Mouse (Mus musculus) liver, postnatal 0 days (tissue): ENCODE data around the gene Mrpl35. TPM values are rescaled to one million over a fixed set of nuclear protein-coding genes. Genes with fewer than 3 reads are reported as not detected.

ENCODE experiments used
- ATAC-seq: fragments of 200-750 bp; cut with Nextera tagmentation; 2 replicates; pipeline ENCODE4 v1.8.0; 2017; ENCODE audit warnings: mild to moderate bottlenecking, moderate library complexity
- DNase-seq: peaks from one replicate; pipeline ENCODE4 v3.0.0-alpha.2; 2016
- H3K27ac ChIP-seq: fragments of 300-500 bp; sonication (generic); 2 replicates; pipeline ENCODE4 v1.5.1; 2014; ENCODE audit warnings: antibody characterized with exemption, moderate library complexity, mild to moderate bottlenecking, low read depth
- H3K27me3 ChIP-seq: fragments of 300-500 bp; sonication (generic); 2 replicates; pipeline ENCODE4 v1.6.1; 2014; ENCODE audit warnings: low read length, control low read depth, mixed read lengths; ENCODE audit not compliant: insufficient read depth
- H3K36me3 ChIP-seq: fragments of 300-500 bp; sonication (generic); replicated peaks from 2 replicates; pipeline ENCODE4 v1.6.1; 2014; ENCODE audit warnings: mild to moderate bottlenecking, control low read depth, low read length, moderate library complexity, mixed read lengths; ENCODE audit not compliant: insufficient read depth
- H3K4me1 ChIP-seq: fragments of 300-500 bp; sonication (generic); 2 replicates; pipeline ENCODE4 v1.6.1; 2014; ENCODE audit warnings: antibody characterized with exemption, mild to moderate bottlenecking, control low read depth; ENCODE audit not compliant: insufficient read depth
- H3K4me2 ChIP-seq: fragments of 300-500 bp; sonication (generic); 2 replicates; pipeline ENCODE4 v1.6.1; 2014; ENCODE audit warnings: low read depth, mild to moderate bottlenecking, low read length, moderate library complexity, mixed read lengths
- H3K4me3 ChIP-seq: fragments of 300-500 bp; sonication (generic); 2 replicates; pipeline ENCODE4 v1.5.1; 2014; ENCODE audit warnings: low read depth, low read length
- H3K9ac ChIP-seq: fragments of 300-500 bp; sonication (generic); replicated peaks from 2 replicates; pipeline ENCODE4 v1.6.1; 2014; ENCODE audit warnings: mild to moderate bottlenecking, moderate library complexity
- H3K9me3 ChIP-seq: fragments of 300-500 bp; sonication (generic); 2 replicates; pipeline ENCODE4 v1.6.1; 2016; ENCODE audit warnings: mild to moderate bottlenecking, control low read depth, low read length, mixed read lengths
- CTCF ChIP-seq: sonication (generic); IDR thresholded peaks from 2 replicates; pipeline ENCODE4 v1.5.1; 2016; ENCODE audit warnings: antibody characterized with exemption, low read depth
- EP300 ChIP-seq: IDR thresholded peaks from 2 replicates; pipeline ENCODE4 v1.6.1; 2016; ENCODE audit warnings: antibody characterized with exemption, low read depth, mild to moderate bottlenecking
- WGBS: fragments of 180-500 bp; shearing (Covaris S2); extraction: QIAGEN DNeasy Blood & Tissue Kit; methylation state at CpG from one replicate; pipeline ENCODE4 v1.1.7; 2014; ENCODE audit not compliant: insufficient replicate concordance; 5-methylcytosine and 5-hydroxymethylcytosine counted together
- polyA plus RNA-seq: library from polyadenylated mRNA; unstranded; fragments of >200 nt; fragmentation: Nextera tagmentation; extraction: Ambion mirVana; gene quantifications from 2 replicates; pipeline ENCODE4 v1.2.1, GENCODE M21; 2015

The Mrpl35 gene
- polyA plus RNA-seq, 1 experiment from 2014 or later = 59.4 TPM

GRCm38 (mm10) chr6:71804061-71804829 is 22.5 kb downstream of the Mrpl35 start:
- Histone ChIP-seq H3K4me2 (no peak overlapping the region), H3K27ac (no peak overlapping the region), H3K27me3 (no peaks in the 10 kb centered on the region), H3K9ac (no peak overlapping the region), H3K9me3 (no peaks in the 10 kb centered on the region), H3K4me3 (no peak overlapping the region), H3K36me3 (no peaks in the 10 kb centered on the region), H3K4me1 (0 out of 2 replicates have a peak, but pooled peaks cover 4% of the 10 kb centered on the region)
- ATAC-seq (peak; percentile 72), DNase-seq (peak; percentile 72)
- WGBS = 17% methylated on average over 12 of the region's 12 CpGs
- TF ChIP-seq EP300 (no peak), CTCF (peak; percentile 98)

GRCm38 (mm10) chr6:71803609-71804008 is 23.2 kb downstream of the Mrpl35 start:
- H3K4me1 ChIP-seq = 0 out of 2 replicates have a peak, but pooled peaks cover 4% of the 10 kb centered on the region
- ATAC-seq (no peak), DNase-seq (no peak)
- TF ChIP-seq EP300 = no peak
- no peak for TF ChIP-seq CTCF
- no peaks in the 10 kb centered on the region for H3K36me3 ChIP-seq
- whole genome bisulfite sequencing = 82% methylated on average over 1 of the region's 1 CpGs
- no peak overlapping the region for H3K4me2 ChIP-seq
- H3K4me3 ChIP-seq = no peak overlapping the region
- H3K9ac ChIP-seq = no peak overlapping the region
- no peak overlapping the region for H3K27ac ChIP-seq
- H3K9me3 ChIP-seq = no peaks in the 10 kb centered on the region
- no peaks in the 10 kb centered on the region for H3K27me3 ChIP-seq

- ATAC-seq = peak; percentile 46; the same call in 1 of the 2 replicates
- H3K9me3 ChIP-seq = no peaks in the 10 kb centered on the region
- TF ChIP-seq EP300 (no peak), CTCF (no peak)
- WGBS = 62% methylated on average over 10 of the region's 10 CpGs
- DNase-seq = no peak
- peak overlapping the region; percentile 44; the same call in 1 of the 2 replicates for H3K27ac ChIP-seq
- peak overlapping the region; percentile 21; the same call in 1 of the 2 replicates for H3K9ac ChIP-seq
- no peaks in the 10 kb centered on the region for H3K36me3 ChIP-seq
- 0 out of 2 replicates have a peak, but pooled peaks cover 4% of the 10 kb centered on the region for H3K4me1 ChIP-seq
- H3K4me3 ChIP-seq = no peak overlapping the region
- H3K27me3 ChIP-seq = no peaks in the 10 kb centered on the region
- peak overlapping the region; percentile 38 for H3K4me2 ChIP-seq
Measured at GRCm38 (mm10) chr6:71801714-71802094, 25.1 kb downstream of the Mrpl35 start.

DNA sequence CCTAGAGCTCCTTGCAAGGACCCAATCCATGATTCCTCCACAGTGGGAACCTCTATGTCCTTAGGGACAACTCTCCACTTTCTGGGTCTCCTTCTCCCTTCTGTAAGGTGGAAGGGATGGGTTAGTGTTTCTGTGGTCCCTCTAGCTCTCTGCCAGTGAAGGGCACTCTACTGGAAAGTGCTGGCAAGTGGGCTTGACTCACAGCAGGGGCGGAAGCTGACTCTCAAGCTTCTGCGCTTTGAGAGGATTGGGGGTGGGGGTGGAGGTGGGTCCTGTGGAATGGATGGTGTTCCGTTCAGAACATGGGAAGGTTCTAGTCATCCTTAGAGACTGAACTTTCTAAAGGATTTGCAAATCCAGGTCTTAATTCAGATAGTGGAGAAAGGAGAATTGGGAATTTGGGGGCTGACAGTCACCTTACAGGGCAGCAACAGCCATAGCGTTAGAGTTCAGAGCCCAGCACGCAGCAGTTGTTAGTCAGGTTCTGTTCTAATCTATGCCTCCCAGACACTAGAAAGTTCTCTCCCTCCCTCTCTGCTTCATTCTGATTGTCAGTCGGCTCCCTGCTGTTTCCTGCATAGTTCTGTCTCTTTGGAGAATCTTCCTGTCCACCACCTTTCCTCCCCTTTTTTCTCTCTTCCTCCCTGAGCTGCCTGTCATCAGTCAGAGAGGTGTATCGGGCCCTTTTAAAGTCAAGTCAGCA is 25.6 kb downstream of the Mrpl35 start:
- Histone ChIP-seq H3K4me2 (peak overlapping the region; percentile 38), H3K36me3 (no peaks in the 10 kb centered on the region), H3K4me1 (0 out of 2 replicates have a peak, but pooled peaks cover 4% of the 10 kb centered on the region), H3K27me3 (no peaks in the 10 kb centered on the region), H3K9me3 (no peaks in the 10 kb centered on the region), H3K27ac (peak overlapping the region; percentile 44; the same call in 1 of the 2 replicates), H3K4me3 (no peak overlapping the region), H3K9ac (no peak overlapping the region)
- no peak for TF ChIP-seq CTCF
- peak; percentile 85 for TF ChIP-seq EP300
- peak; percentile 87 for ATAC-seq
- DNase-seq = no peak
- 47% methylated on average over 7 of the region's 7 CpGs for WGBS

DNA sequence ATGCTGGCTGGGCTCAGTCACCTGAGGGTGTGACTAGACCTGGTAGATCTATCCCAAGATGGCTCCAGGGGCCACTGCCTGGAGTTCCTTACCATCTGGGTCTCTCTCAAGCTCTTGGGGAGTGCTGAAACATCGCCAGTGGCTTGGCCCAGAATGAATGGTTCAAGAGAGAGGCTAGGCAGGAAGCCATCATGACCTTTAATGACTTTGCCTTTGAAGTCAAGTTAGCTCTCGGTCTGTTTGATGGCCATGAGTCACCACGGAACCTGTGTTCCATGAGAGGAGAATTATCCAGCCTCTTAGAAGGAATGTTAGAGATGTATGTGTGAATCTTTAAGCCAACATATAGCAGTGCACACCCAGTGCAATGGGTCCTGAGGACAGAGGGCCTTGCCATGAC is 27.4 kb downstream of the Mrpl35 start:
- Histone ChIP-seq H3K9ac (no peak overlapping the region), H3K9me3 (no peaks in the 10 kb centered on the region), H3K4me1 (0 out of 2 replicates have a peak, but pooled peaks cover 4% of the 10 kb centered on the region), H3K36me3 (no peaks in the 10 kb centered on the region), H3K27ac (no peak overlapping the region), H3K4me3 (no peak overlapping the region), H3K4me2 (no peak overlapping the region), H3K27me3 (no peaks in the 10 kb centered on the region)
- 71% methylated on average over 3 of the region's 3 CpGs for WGBS
- ATAC-seq = no peak
- TF ChIP-seq EP300 (no peak), CTCF (no peak)
- DNase-seq = no peak

- Histone ChIP-seq H3K27ac (no peak overlapping the region), H3K9ac (no peak overlapping the region), H3K4me3 (no peak overlapping the region), H3K4me2 (no peak overlapping the region), H3K4me1 (no peaks in the 10 kb centered on the region), H3K27me3 (no peaks in the 10 kb centered on the region), H3K36me3 (no peaks in the 10 kb centered on the region), H3K9me3 (no peaks in the 10 kb centered on the region)
- DNase-seq = no peak
- whole genome bisulfite sequencing = 78% methylated on average over 6 of the region's 6 CpGs
- no peak for ATAC-seq
- no peak for TF ChIP-seq EP300
- TF ChIP-seq CTCF = no peak
Measured at GRCm38 (mm10) chr6:71791771-71792170, 35.0 kb downstream of the Mrpl35 start.
